Mouse (Mus musculus) CH12.LX (cell line): ENCODE measurements around the gene Cdh16.

Source experiments
- CTCF ChIP-seq, 2 experiments: IDR thresholded peaks in 1 of 2; conservative IDR thresholded peaks in 1 of 2; 2 replicates each; pipeline ENCODE4 v1.5.1; 2011 to 2012; ENCODE audit warnings: low read depth in 2 of 2, low read length in 2 of 2, improper control_type of control experiment in 1 of 2, inconsistent platforms in 1 of 2, mild to moderate bottlenecking in 1 of 2, moderate library complexity in 1 of 2
- MEF2A ChIP-seq: IDR thresholded peaks from 2 replicates; pipeline ENCODE4 v1.6.1; 2014; ENCODE audit warnings: low read depth, mild to moderate bottlenecking, inconsistent platforms, low read length, improper control_type of control experiment, borderline replicate concordance

DNA sequence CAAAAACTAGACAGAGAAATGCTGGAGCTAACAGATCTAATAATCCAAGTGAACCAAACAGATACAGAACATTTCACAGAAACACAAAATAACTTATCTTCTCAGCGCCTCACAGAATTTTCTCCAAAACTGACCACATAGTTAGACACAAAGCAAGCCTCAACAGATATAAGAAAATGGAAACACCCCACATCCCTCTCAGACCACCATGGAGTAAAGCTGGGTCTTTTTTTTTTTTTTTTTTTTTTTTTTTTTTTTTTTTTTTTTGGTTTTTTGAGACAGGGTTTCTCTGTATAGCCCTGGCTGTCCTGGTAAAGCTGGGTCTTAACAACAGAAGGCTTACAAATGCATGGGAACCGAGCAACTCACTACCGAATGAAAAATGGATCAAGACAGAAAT lies 47.4 kb downstream of the Cdh16 start:
- TF ChIP-seq MEF2A: no peak
- TF ChIP-seq CTCF (conservative IDR thresholded peaks at IDR 0.05 in 1 of 2, IDR thresholded peaks at IDR 0.05 in 1 of 2; ENCODE audit: low read depth in 2 of 2, low read length in 2 of 2): no peak
